Mouse (Mus musculus): ENCODE measurements around the gene Cep70.

- TF ChIP-seq CTCF (IDR thresholded peaks at IDR 0.05; ENCODE audit: control insufficient read depth, insufficient read depth, insufficient replicate concordance, low read depth, low read length) (no peak), POLR2A (IDR thresholded peaks at IDR 0.05; ENCODE audit: control insufficient read depth, low read depth, low read length) (no peak)
Measured at GRCm38 (mm10) chr9:99341600-99341999, 98.4 kb downstream of the Cep70 start.

Data from testis, adult 2 months (tissue).